Mouse (Mus musculus) liver, adult 2 months (tissue): ENCODE measurements around the gene Grn.

Source experiments
- CTCF ChIP-seq: fragments of 200-500 bp; IDR thresholded peaks from 2 replicates; pipeline ENCODE4 v1.5.1; 2011; ENCODE audit warnings: low read depth, low read length, control low read depth
- POLR2A ChIP-seq: fragments of 200-500 bp; IDR thresholded peaks from 2 replicates; pipeline ENCODE4 v1.6.1; 2011; ENCODE audit warnings: low read length, control low read depth; ENCODE audit not compliant: insufficient read depth; ENCODE audit errors: extremely low read depth

DNA sequence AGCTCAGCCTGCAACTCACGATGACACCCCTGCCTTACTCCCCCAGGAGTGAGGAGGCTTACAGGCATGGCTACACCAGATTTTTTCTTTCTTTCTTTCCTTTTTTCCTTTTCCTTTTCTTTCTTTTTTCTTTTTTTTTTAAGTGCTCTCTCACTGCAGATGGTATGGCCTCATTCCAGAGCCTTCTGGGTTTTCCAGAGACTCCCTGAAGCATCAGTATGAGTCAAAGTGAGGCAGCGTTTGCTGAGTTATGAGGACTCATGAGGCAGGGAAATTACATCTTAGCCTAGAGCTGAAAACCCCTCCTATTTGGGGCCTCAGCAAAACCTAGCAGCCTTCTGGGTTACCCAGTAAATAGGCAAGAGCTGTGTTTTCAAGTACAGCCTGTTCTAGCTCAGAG is 45.7 kb upstream of the Grn start:
- TF ChIP-seq POLR2A (no peak), CTCF (no peak)
